Mouse (Mus musculus) monocyte, adult 2 months (primary cell): ENCODE results near the gene Il13.

Experiments used
- DNase-seq, 2 experiments: peaks; one replicate each; pipeline ENCODE4 v3.0.0; 2022; ENCODE audit warnings: low spot score in 2 of 2, low read depth in 1 of 2

The Il13 gene

DNA sequence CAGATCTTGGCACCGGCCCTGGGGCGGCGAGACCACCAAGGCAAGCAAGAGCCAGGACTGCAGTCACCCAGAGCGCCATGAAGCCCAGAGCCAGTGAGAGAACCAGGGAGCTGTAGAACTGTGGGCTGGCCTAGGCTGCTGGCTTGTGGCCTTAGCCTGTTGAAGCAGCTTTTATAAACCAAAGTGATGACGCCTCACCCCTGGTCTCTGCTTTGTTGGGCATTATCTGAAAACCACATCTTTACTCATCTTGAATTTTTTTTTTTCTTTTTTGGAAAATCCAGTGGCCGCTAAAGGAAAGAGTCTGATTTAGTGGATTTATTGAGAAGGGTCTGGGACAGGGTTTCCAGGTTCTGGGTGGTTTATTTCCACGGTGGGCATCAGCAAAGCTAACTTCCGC, at the start of gene Il13:
Gene Il13, minus strand, starts transcription at position 147 of the 400 bp plus-strand sequence.
- DNase-seq, result no peak

DNA sequence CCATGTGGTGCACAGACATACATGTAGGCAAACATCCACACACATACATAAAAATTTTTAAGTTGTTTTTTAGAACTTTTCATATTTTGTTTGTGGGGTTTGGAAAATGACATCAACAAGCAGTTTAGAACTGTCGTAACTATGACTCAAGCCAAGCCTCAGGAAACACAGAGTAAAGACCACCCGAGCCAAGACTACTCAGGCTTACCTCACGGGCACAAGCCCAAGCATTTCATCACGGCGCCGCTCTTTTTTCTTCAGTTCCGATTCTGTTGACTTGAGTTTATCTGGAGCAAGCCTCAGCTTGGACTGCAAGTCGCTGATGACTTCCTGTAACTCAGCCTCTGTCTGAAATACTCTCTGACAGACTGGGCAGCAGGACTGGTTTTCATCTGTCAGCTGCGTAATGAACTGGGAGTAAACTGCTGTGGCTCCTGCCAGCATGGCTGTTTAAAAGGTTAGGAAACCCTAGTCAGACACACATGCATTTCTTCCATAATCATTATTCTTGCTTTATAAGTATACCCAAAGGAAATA, 48.6 kb upstream of the Il13 start:
- DNase-seq, result no peak

GRCm38 (mm10) chr11:53682170-53682569, 47.7 kb upstream of the Il13 start:
- DNase-seq, result no peak

- DNase-seq, result no peak
These were observed 47.2 kb upstream of the Il13 start for GRCm38 (mm10) chr11:53681686-53682085.

DNA sequence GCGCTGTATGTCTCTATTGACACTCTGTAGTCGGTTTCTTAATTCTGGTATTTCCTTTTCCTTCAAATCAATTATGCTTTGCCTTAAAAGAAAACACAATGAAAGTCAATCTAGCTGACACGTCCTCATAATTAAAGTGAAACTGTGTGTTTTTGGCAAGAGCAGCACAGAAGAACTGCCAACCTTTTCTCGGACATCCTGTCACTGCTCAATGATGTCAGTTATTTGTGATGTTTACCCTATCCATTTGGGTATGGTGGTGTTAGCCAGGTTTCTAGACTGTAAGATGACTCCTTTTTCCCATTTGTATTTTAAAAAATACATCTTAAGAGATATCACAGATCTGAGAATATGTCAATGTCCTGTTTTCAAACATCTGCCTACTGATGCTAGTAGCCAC, 45.6 kb upstream of the Il13 start:
- DNase-seq, result no peak

DNA sequence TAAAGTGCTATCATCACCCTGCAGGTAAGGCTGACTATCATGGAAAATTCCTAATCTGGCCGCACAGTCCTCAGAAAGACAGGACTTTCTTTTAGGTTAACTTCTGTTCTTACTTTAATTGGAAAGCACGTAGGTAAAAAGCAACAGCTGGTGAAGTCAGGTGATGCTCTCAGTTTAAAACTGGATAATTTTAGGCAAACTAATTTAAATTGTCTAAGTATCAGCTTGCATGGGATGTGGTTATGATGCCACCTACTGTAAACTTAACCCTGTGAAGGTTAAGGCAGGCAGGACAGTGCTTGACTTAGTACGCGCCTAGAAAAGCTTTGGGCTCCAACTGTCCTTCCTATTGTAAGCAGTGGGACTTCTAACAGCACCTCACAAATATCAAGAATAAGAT, 36.9 kb upstream of the Il13 start:
- no peak for DNase-seq

GRCm38 (mm10) chr11:53664091-53664490, 29.6 kb upstream of the Il13 start:
- no peak for DNase-seq

DNA sequence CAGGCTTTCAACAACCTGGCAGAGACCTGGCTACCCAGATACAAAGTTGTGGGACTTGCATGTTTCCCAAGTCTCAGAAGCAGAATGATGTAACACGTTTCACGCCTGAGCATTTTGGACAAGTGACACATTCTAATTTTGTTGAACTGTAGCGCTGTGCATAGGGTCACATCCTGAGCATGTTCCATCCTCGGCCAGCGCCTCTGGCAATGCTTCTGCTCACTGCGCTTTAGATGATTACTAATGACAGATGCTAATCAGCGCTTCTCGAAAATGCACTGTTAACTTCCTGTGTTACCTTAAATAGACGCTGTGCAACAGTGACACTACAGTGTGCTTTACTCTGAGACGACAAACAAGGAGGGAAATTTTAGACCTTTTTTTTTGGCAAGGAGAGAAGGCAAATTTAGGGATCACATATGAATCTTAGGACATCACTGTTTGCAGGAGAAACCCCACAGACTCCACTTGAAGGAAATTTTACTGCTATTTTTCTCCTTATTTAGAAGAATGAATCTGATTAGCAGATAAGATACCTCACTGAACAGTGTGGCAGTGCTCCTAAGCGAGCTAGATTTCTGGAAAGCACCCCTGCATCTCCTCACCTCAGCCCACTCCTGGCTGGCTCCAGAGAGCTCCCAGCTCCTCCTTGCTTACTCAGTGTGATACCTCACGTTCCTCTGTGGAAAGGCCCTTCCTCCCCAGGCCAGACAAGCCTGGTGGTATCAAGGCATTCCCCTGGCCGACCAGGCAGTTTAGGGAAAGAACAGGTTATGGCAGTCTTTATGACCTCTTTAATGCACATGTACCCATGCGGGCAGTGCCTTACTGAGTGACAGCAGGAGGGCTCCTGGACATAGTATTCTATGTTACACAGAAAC, 28.5 kb upstream of the Il13 start:
- no peak for DNase-seq

DNA sequence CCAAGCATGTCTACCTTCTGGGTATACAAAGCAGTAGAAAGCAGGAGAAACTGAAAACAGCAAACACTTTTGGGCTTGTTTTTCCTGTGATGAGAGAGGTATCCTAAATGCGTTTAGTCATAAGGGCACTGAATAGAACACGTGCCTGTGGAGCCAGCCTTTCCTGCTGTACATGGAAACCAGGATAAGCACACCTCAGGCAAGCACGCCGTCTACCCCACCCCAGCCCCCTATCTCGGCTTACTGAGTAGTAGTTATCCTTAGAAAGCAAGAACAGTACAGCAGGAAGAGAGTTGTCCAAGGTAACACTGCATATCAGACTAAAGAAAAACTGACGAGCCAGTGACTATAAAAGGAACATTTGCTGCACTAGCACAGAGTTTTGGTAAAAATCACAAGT, 23.3 kb upstream of the Il13 start:
- DNase-seq, result no peak

- DNase-seq, result no peak
These were observed 22.9 kb upstream of the Il13 start for GRCm38 (mm10) chr11:53657381-53657780.

- no peak for DNase-seq
These were observed 22.2 kb upstream of the Il13 start for GRCm38 (mm10) chr11:53656558-53657202.

DNA sequence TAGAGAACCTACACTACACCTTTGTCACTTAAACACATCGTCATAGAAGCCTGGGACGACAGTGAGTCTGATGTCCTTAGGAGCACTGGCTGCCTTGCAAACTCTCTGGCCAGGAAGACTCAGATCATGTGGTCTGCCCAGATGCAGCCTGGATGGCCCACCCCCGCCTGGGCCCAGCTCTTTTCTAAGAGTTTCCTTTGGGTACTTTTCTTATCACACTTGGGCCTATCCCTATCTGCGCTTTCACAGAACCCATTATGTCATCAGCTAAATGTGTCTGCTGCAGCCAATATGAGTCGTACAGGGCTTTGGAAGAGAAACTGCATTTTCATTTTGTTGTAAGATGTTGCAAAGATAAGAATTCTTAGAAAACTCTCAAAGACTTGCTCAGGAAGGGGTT, 20.5 kb upstream of the Il13 start:
- DNase-seq, result no peak

- no peak for DNase-seq
These were observed 17.9 kb upstream of the Il13 start for GRCm38 (mm10) chr11:53652427-53652826.

GRCm38 (mm10) chr11:53651441-53651840, 16.9 kb upstream of the Il13 start:
- no peak for DNase-seq

DNA sequence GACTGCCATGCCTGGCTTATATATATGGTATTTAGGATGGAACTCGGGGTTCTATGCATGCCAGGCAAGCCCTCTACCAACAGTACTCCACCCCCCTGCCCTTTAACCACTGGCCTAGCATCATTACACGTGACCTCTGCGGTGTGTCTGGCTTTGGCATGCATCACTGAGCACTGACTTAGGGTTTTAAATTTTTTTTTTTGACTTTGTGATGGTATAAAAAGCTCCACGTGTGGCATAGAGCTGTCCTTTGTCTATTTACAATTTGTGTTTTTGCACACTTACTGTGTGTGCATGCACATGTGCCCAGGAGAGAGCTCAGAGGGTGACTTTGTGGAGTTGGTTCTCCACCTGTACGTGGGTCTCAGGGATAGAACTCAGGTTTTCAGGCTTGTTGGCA, 9.5 kb upstream of the Il13 start:
- DNase-seq, result no peak

- no peak for DNase-seq
These were observed 8.3 kb upstream of the Il13 start for GRCm38 (mm10) chr11:53642744-53643279.

- no peak for DNase-seq
These were observed 3.3 kb upstream of the Il13 start for GRCm38 (mm10) chr11:53637803-53638260.

- DNase-seq, result no peak
These were observed 2.7 kb upstream of the Il13 start for GRCm38 (mm10) chr11:53637046-53637802.

- DNase-seq, result no peak
These were observed 1.7 kb upstream of the Il13 start for GRCm38 (mm10) chr11:53636183-53636646.

- DNase-seq, result no peak
These were observed 1.2 kb upstream of the Il13 start for GRCm38 (mm10) chr11:53635590-53636182.

GRCm38 (mm10) chr11:53633644-53634043, 858 bp downstream of the Il13 start:
- no peak for DNase-seq
